Mouse (Mus musculus): ENCODE measurements around the gene Zfp568.

The Zfp568 gene

GRCm38 (mm10) chr7:30048126-30048525 is 64.4 kb downstream of the Zfp568 start:
- no peak for ATAC-seq (ENCODE audit: insufficient number of reproducible peaks, low FRiP score, low TSS enrichment)

GRCm38 (mm10) chr7:30050882-30051548 is 67.3 kb downstream of the Zfp568 start, which contains the start of gene Zfp14:
Gene Zfp14 (minus strand): TSS chr7:30051380.
- ATAC-seq (ENCODE audit: insufficient number of reproducible peaks, low FRiP score, low TSS enrichment), result peak; percentile 99

GRCm38 (mm10) chr7:30053591-30053990 is 69.8 kb downstream of the Zfp568 start:
- ATAC-seq (ENCODE audit: insufficient number of reproducible peaks, low FRiP score, low TSS enrichment), result no peak

- no peak for ATAC-seq (ENCODE audit: insufficient number of reproducible peaks, low FRiP score, low TSS enrichment)
Measured at GRCm38 (mm10) chr7:30060341-30060740, 76.6 kb downstream of the Zfp568 start.

DNA sequence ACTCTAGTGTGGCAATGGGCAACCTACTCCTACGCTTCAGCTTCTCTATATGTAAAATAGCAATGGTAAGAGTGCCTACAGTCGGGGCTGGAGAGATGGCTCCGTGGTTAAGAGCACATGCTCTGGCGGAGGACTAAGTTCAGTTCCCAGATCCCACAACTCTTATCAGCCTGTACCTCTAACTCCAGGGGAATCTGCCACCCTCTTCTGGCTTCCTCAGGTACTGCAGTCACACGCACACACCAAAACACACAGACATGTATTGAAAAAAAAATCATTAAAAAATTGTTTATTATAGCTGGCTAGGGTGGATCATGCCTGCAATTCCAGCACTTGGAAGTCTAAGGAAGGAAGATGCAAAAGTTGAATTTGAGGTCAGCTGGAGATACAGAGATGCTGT is 78.7 kb downstream of the Zfp568 start:
- no peak for ATAC-seq (ENCODE audit: insufficient number of reproducible peaks, low FRiP score, low TSS enrichment)

GRCm38 (mm10) chr7:30064622-30065021 is 80.9 kb downstream of the Zfp568 start:
- no peak for ATAC-seq (ENCODE audit: insufficient number of reproducible peaks, low FRiP score, low TSS enrichment)

- peak; percentile 88; the same call in 1 of the 2 replicates for ATAC-seq (ENCODE audit: insufficient number of reproducible peaks, low FRiP score, low TSS enrichment)
Measured at GRCm38 (mm10) chr7:30072146-30073028, 88.6 kb downstream of the Zfp568 start, which contains the start of gene Zfp82. Gene Zfp82 (minus strand): TSS chr7:30072900.

All from cerebellum, adult (tissue).